Mouse (Mus musculus): ENCODE data around the gene Frat2. TPM values are rescaled to one million over a fixed set of nuclear protein-coding genes. Genes with fewer than 3 reads are reported as not detected.
"Not testable (repeated sequence)": the region's sequence is repeated elsewhere in the genome, so short reads cannot be mapped to it uniquely, and the experiment has no call there.

Gene Frat2
- polyA plus RNA-seq (2012; ENCODE audit: insufficient read depth, low replicate concordance) = 16.8 and 19.5 TPM in 2 replicates

DNA sequence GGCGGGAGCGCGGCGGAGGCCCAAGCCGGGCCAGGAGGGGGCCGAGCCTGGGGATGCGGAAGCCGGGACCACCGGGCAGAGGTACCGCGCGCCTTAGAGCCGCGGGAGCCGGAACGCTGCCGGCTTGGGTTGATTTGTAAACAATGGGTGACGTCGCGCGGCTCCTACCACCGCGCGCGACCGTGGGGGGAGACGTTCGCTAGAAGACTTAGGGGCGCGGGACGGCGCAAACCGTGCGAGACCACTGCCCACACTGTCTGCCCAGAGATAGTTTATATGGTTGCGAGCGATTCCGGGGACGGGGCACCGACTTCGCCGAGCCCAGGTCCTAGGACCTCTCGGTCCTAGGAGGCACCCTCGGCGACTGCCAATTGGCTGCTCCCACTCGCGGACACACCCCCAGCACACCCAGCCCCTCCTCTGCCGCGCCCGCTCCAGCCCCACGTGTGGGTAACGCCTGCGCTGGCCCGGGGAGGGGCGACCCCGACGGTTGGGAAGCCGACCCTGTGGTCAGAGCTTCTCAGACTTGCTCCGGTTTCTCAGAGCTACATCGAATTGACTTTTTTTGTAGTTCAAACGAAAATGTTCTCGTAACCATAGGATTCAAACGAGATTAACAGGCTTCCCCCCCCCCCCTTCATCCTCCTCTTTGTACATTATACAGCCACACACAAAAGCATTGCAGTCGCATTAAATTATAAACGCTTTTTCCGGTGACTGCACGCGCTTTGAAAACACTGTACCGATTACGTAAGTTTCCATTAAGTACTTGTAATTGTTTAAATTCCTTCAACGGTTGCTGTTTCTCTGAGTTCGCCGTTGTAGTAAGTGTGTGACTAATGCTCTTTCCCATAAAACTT lies at the start of gene Frat2:
Frat2 (minus strand) TSS at position 141 of the 860 bp plus-strand sequence.
- no peaks in the 10 kb centered on the region for H3K27me3 ChIP-seq (replicated peaks)
- peak within 1 kb of the TSS; percentile 93 for H3K4me3 ChIP-seq (replicated peaks)
- peaks cover 63% of the 10 kb centered on the region for H3K4me1 ChIP-seq
- TF ChIP-seq GATA1 (IDR thresholded peaks at IDR 0.05; ENCODE audit: borderline replicate concordance, low read length) = no peak
- no peak for TF ChIP-seq FLI1 (IDR thresholded peaks at IDR 0.05; ENCODE audit: low read length)
- peaks cover 6% of the 10 kb centered on the region for H3K9me3 ChIP-seq
- peaks cover 13% of the 10 kb centered on the region for H3K36me3 ChIP-seq (replicated peaks; ENCODE audit: low read length)

DNA sequence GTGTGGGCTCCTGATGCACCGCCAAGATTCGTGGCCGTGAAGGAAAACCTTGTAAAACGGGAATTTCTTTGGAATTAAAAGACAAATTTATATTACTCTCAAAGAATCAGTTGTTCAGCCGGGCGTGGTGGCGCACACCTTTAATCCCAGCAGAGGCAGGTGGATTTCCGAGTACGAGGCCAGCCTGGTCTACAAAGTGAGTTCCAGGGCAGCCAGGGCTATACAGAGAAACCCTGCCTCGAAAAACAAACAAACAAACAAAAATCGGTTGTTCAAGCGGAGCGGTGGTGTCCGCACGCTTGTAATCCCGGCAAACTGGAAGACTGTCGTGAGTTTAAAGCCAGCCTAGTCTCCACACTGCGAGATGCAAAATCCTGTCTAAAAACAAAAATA lies 48.4 kb upstream of the Frat2 start:
- Histone ChIP-seq H3K9me3 (no peaks in the 10 kb centered on the region), H3K4me1 (peaks cover 72% of the 10 kb centered on the region), H3K27me3 (replicated peaks) (no peaks in the 10 kb centered on the region), H3K36me3 (replicated peaks; ENCODE audit: low read length) (peaks cover 17% of the 10 kb centered on the region), H3K4me3 (replicated peaks) (peak overlapping the region; percentile 96)
- TF ChIP-seq FLI1 (IDR thresholded peaks at IDR 0.05; ENCODE audit: low read length) (no peak), GATA1 (IDR thresholded peaks at IDR 0.05; ENCODE audit: borderline replicate concordance, low read length) (no peak)

DNA sequence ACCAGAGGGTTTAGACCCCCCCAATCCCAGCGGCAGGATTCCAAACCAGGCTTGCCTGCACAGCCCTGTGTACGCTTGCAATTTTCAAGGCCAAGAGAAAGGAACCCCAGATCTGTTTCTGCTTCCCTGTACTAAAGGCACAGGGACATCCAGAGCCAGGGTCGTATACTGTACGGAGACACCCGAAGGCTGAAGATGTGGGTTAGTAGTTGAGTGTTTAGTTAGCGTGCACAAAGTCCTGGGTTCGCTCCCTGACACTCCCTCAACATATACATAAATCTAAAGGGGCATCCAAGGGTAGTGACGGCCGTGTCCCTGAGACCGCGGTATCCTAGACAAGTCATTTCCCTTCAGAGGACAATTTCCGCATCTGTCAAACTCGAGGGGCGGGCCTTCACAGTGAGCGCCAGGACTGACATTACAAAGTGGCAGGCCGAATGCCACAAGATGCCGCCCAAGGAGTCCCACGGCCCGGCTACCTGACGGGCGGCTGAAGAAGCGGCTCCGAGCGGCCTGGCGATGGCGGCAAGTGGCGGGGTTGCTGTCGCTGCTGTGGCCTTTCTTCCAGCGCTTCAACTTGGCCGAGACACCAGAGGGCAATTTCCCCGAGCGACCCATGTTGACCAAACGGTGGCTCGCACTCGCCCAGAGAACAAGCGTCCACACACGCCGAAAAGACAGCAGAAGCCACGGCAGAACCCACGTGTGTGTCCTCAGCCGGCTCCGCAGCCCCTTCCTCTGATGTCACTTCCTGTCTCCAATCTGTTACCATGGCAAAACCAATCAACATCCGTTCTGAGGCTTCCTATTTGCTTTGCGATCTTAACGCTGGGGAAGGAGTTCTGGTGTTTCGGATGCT lies 47.8 kb upstream of the Frat2 start, which contains the start of gene Rrp12:
Rrp12 (minus strand) TSS at position 714 of the 859 bp plus-strand sequence.
- Histone ChIP-seq H3K36me3 (replicated peaks; ENCODE audit: low read length) (peaks cover 23% of the 10 kb centered on the region), H3K9me3 (no peaks in the 10 kb centered on the region), H3K27me3 (replicated peaks) (no peaks in the 10 kb centered on the region), H3K4me3 (replicated peaks) (peak within 1 kb of the TSS; percentile 96), H3K4me1 (peaks cover 66% of the 10 kb centered on the region)
- no peak for TF ChIP-seq GATA1 (IDR thresholded peaks at IDR 0.05; ENCODE audit: borderline replicate concordance, low read length)
- peak; percentile 66; the same call in 1 of the 2 replicates for TF ChIP-seq FLI1 (IDR thresholded peaks at IDR 0.05; ENCODE audit: low read length)

DNA sequence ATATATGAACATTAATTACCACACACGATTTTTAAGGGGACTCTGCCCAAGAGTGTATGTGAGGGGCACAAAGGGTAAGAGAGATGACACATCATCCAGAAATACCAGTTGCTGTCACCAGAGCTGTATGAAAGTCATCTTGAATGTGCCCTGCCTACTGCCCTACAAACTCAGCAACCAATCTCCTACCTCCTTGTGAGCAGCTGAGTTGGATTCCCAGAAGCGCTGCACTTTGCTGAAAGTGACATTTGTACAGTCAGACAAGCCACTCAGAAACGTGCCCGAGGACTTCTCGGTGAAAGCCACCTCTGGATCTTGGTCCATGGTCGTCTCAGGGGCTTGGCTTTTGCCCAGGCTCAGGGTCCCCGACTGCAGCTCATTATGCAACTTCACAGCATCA lies 47.0 kb upstream of the Frat2 start:
- Histone ChIP-seq H3K4me1 (peaks cover 64% of the 10 kb centered on the region), H3K4me3 (replicated peaks) (peak overlapping the region; percentile 96), H3K27me3 (replicated peaks) (no peaks in the 10 kb centered on the region), H3K36me3 (replicated peaks; ENCODE audit: low read length) (peaks cover 30% of the 10 kb centered on the region), H3K9me3 (no peaks in the 10 kb centered on the region)
- TF ChIP-seq GATA1 (IDR thresholded peaks at IDR 0.05; ENCODE audit: borderline replicate concordance, low read length) (no peak), FLI1 (IDR thresholded peaks at IDR 0.05; ENCODE audit: low read length) (no peak)

DNA sequence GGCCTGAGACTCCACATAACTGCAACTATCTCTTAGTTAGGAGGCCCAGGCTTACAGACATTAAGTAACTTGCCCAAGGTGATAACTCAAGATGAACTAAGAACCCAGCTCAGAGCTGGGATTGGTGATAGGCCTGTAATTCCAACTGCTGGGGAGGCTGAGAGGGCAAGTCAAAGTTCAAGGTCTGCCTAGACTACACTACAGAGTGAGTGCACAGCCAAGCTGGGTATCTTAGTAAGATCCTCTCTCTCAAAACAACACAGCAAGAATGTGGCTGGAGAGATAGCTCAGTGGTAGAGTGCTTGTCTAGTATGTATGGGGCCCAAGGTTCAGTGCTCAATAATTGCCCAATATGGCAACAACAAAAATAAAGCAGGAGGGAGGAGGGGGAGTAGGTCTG lies 40.3 kb upstream of the Frat2 start:
- Histone ChIP-seq H3K9me3 (no peaks in the 10 kb centered on the region), H3K4me3 (replicated peaks) (peak overlapping the region; percentile 70), H3K36me3 (replicated peaks; ENCODE audit: low read length) (peaks cover 91% of the 10 kb centered on the region), H3K27me3 (replicated peaks) (no peaks in the 10 kb centered on the region), H3K4me1 (peaks cover 48% of the 10 kb centered on the region)
- TF ChIP-seq GATA1 (IDR thresholded peaks at IDR 0.05; ENCODE audit: borderline replicate concordance, low read length) (no peak), FLI1 (IDR thresholded peaks at IDR 0.05; ENCODE audit: low read length) (no peak)

DNA sequence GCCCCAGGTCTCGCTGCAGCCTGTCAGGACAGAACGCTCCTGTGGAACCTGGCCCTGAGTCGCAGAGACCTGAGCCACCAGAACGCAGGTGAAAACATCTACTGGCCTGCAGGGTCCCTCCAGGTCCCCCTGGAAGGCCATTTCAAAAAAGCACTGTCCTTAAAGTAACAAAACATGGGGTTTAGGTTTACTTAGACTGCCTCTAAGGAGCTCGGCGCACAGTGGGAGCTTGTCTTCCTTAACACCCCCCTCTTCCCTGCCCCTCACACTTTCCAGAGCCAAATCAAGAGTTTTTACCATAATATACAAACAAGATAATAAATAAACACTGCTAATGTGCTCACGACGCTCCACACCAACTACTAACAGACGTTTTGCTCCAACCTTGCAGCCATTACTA lies 36.0 kb upstream of the Frat2 start:
- no peaks in the 10 kb centered on the region for H3K9me3 ChIP-seq
- H3K36me3 ChIP-seq (replicated peaks; ENCODE audit: low read length) = peaks cover 97% of the 10 kb centered on the region
- H3K4me3 ChIP-seq (replicated peaks) = no peak overlapping the region
- no peaks in the 10 kb centered on the region for H3K27me3 ChIP-seq (replicated peaks)
- TF ChIP-seq GATA1 (IDR thresholded peaks at IDR 0.05; ENCODE audit: borderline replicate concordance, low read length) (no peak), FLI1 (IDR thresholded peaks at IDR 0.05; ENCODE audit: low read length) (no peak)
- peaks cover 26% of the 10 kb centered on the region for H3K4me1 ChIP-seq

DNA sequence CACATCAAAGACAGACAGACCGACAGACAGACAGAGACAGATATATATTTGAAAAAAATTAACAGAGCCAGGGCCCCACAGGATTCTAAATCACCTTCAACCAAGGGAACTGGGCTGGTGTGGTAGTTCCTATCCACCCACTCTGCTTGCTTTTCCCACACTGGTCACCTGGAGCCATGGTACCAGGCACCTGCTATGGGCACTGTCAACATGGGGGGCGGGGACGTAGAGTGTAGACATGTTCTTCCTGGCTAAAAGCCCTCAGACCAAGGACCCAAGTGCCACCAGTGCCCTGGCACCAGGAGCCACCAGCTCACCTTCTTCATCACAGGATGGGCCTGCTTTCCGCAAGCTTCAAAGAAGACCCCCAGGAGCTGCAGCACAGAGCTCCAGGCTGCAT lies 33.9 kb upstream of the Frat2 start:
- Histone ChIP-seq H3K4me1 (peaks cover 6% of the 10 kb centered on the region), H3K27me3 (replicated peaks) (no peaks in the 10 kb centered on the region), H3K36me3 (replicated peaks; ENCODE audit: low read length) (peaks cover 96% of the 10 kb centered on the region), H3K4me3 (replicated peaks) (no peak overlapping the region), H3K9me3 (no peaks in the 10 kb centered on the region)
- TF ChIP-seq GATA1 (IDR thresholded peaks at IDR 0.05; ENCODE audit: borderline replicate concordance, low read length) (no peak), FLI1 (IDR thresholded peaks at IDR 0.05; ENCODE audit: low read length) (no peak)

DNA sequence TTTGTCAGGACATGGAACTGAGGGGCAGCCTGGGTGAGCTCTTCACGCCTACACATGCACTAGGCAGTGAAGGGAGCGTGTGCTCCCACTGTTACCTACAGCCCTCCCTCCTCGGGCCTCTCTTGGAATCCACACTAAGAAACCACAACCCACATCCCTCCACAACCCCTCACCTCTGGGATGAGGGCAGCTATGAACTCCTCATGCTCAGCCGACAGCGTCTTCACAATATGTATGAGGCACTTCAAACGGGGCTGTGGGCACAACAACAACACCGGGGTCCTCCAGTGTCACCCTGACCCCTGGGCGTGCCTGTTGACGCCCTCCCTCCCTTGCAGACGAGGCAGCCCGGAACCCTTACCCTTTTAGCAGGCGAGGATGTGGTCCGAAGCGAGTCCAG lies 26.4 kb upstream of the Frat2 start:
- no peak for TF ChIP-seq FLI1 (IDR thresholded peaks at IDR 0.05; ENCODE audit: low read length)
- no peak for TF ChIP-seq GATA1 (IDR thresholded peaks at IDR 0.05; ENCODE audit: borderline replicate concordance, low read length)
- Histone ChIP-seq H3K36me3 (replicated peaks; ENCODE audit: low read length) (peaks cover 91% of the 10 kb centered on the region), H3K27me3 (replicated peaks) (no peaks in the 10 kb centered on the region), H3K4me1 (peaks cover 23% of the 10 kb centered on the region), H3K9me3 (no peaks in the 10 kb centered on the region), H3K4me3 (replicated peaks) (no peak overlapping the region)

DNA sequence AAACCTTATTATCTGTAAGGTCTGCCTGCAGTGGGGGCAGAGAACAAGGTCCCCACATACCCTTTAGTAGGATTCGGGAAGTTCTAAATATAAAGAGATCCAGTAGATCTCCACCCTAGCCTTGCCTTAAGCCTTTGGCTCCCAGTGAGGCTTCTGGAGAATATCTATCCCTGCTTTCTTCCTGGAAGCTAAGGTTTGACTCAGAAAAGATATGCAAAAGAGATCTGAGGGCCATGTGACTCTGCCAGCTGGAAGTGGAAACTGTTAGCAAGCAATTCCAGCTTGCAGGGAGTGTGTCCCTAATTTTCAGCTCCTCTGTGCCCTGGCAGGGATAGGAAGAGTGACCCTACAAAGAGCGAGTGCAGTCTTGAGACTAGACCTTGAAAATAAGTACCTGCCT lies 24.4 kb upstream of the Frat2 start:
- no peaks in the 10 kb centered on the region for H3K27me3 ChIP-seq (replicated peaks)
- H3K4me3 ChIP-seq (replicated peaks) = no peak overlapping the region
- TF ChIP-seq GATA1 (IDR thresholded peaks at IDR 0.05; ENCODE audit: borderline replicate concordance, low read length) (no peak), FLI1 (IDR thresholded peaks at IDR 0.05; ENCODE audit: low read length) (no peak)
- H3K9me3 ChIP-seq = no peaks in the 10 kb centered on the region
- H3K36me3 ChIP-seq (replicated peaks; ENCODE audit: low read length) = peaks cover 92% of the 10 kb centered on the region
- H3K4me1 ChIP-seq = peaks cover 23% of the 10 kb centered on the region

DNA sequence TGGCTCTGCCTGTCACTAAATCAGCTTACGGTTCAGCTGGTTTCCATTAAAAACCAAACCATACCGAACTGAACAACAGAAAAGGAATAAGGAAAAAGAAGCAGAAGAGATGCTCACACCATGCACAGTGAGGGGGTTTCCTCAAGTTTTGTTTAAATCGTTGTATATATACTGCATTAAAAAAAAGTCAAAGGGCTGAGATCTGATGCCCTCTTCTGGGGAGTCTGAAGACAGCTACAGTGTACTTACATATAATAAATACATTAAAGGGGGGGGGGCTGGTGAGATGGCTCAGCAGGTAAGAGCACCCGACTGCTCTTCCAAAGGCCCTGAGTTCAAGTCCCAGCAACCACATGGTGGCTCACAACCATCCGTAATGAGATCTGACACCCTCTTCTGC lies 22.0 kb upstream of the Frat2 start:
- Histone ChIP-seq H3K4me1 (peaks cover 20% of the 10 kb centered on the region), H3K36me3 (replicated peaks; ENCODE audit: low read length) (peaks cover 93% of the 10 kb centered on the region)
- not testable (repeated sequence) for H3K4me3 ChIP-seq (replicated peaks); H3K9me3 ChIP-seq; H3K27me3 ChIP-seq (replicated peaks)

All from megakaryocyte, embryonic 14.5 days (primary cell).